Mouse (Mus musculus): ENCODE data around the gene Elob. TPM values are rescaled to one million over a fixed set of nuclear protein-coding genes. Genes with fewer than 3 reads are reported as not detected.

Elob gene
- polyA plus RNA-seq, 1 experiment: 824 TPM

- DNase-seq (ENCODE audit: low read depth): no peak
- no peak for TF ChIP-seq CTCF (IDR thresholded peaks at IDR 0.05; ENCODE audit: borderline replicate concordance, extremely low read depth, insufficient read depth, insufficient read length)
- TF ChIP-seq POLR2A (IDR thresholded peaks at IDR 0.05; ENCODE audit: borderline replicate concordance, extremely low read depth, insufficient read depth, insufficient read length, poor library complexity, severe bottlenecking): no peak
Measured at GRCm38 (mm10) chr17:23823018-23823417, 5.9 kb downstream of the Elob start.

- no peak for TF ChIP-seq CTCF (IDR thresholded peaks at IDR 0.05; ENCODE audit: borderline replicate concordance, extremely low read depth, insufficient read depth, insufficient read length)
- TF ChIP-seq POLR2A (IDR thresholded peaks at IDR 0.05; ENCODE audit: borderline replicate concordance, extremely low read depth, insufficient read depth, insufficient read length, poor library complexity, severe bottlenecking): no peak
- no peak for DNase-seq (ENCODE audit: low read depth)
Measured at GRCm38 (mm10) chr17:23822094-23822493, 6.8 kb downstream of the Elob start.

GRCm38 (mm10) chr17:23820731-23821130 is 8.2 kb downstream of the Elob start:
- TF ChIP-seq CTCF (IDR thresholded peaks at IDR 0.05; ENCODE audit: borderline replicate concordance, extremely low read depth, insufficient read depth, insufficient read length): no peak
- TF ChIP-seq POLR2A (IDR thresholded peaks at IDR 0.05; ENCODE audit: borderline replicate concordance, extremely low read depth, insufficient read depth, insufficient read length, poor library complexity, severe bottlenecking): no peak
- DNase-seq (ENCODE audit: low read depth): no peak

GRCm38 (mm10) chr17:23819235-23819634 is 9.7 kb downstream of the Elob start:
- no peak for TF ChIP-seq POLR2A (IDR thresholded peaks at IDR 0.05; ENCODE audit: borderline replicate concordance, extremely low read depth, insufficient read depth, insufficient read length, poor library complexity, severe bottlenecking)
- no peak for TF ChIP-seq CTCF (IDR thresholded peaks at IDR 0.05; ENCODE audit: borderline replicate concordance, extremely low read depth, insufficient read depth, insufficient read length)

GRCm38 (mm10) chr17:23818579-23818978 is 10.4 kb downstream of the Elob start:
- no peak for DNase-seq (ENCODE audit: low read depth)
- no peak for TF ChIP-seq POLR2A (IDR thresholded peaks at IDR 0.05; ENCODE audit: borderline replicate concordance, extremely low read depth, insufficient read depth, insufficient read length, poor library complexity, severe bottlenecking)

More at GRCm38 (mm10) chr17:23819235-23819634, 9.7 kb downstream of the Elob start:
- DNase-seq (ENCODE audit: low read depth): no peak

- no peak for DNase-seq (ENCODE audit: low read depth)
- TF ChIP-seq POLR2A (IDR thresholded peaks at IDR 0.05; ENCODE audit: borderline replicate concordance, extremely low read depth, insufficient read depth, insufficient read length, poor library complexity, severe bottlenecking): no peak
- TF ChIP-seq CTCF (IDR thresholded peaks at IDR 0.05; ENCODE audit: borderline replicate concordance, extremely low read depth, insufficient read depth, insufficient read length): no peak
Measured at GRCm38 (mm10) chr17:23815641-23816040, 13.3 kb downstream of the Elob start.

GRCm38 (mm10) chr17:23807918-23808317 is 21.0 kb downstream of the Elob start:
- no peak for TF ChIP-seq POLR2A (IDR thresholded peaks at IDR 0.05; ENCODE audit: borderline replicate concordance, extremely low read depth, insufficient read depth, insufficient read length, poor library complexity, severe bottlenecking)
- no peak for TF ChIP-seq CTCF (IDR thresholded peaks at IDR 0.05; ENCODE audit: borderline replicate concordance, extremely low read depth, insufficient read depth, insufficient read length)
- DNase-seq (ENCODE audit: low read depth): no peak

GRCm38 (mm10) chr17:23806867-23807266 is 22.1 kb downstream of the Elob start:
- TF ChIP-seq CTCF (IDR thresholded peaks at IDR 0.05; ENCODE audit: borderline replicate concordance, extremely low read depth, insufficient read depth, insufficient read length) (no peak), POLR2A (IDR thresholded peaks at IDR 0.05; ENCODE audit: borderline replicate concordance, extremely low read depth, insufficient read depth, insufficient read length, poor library complexity, severe bottlenecking) (no peak)
- DNase-seq (ENCODE audit: low read depth): no peak

- no peak for DNase-seq (ENCODE audit: low read depth)
- TF ChIP-seq POLR2A (IDR thresholded peaks at IDR 0.05; ENCODE audit: borderline replicate concordance, extremely low read depth, insufficient read depth, insufficient read length, poor library complexity, severe bottlenecking) (no peak), CTCF (IDR thresholded peaks at IDR 0.05; ENCODE audit: borderline replicate concordance, extremely low read depth, insufficient read depth, insufficient read length) (no peak)
Measured at GRCm38 (mm10) chr17:23804426-23805085, 24.4 kb downstream of the Elob start.

- peak; percentile 94 for DNase-seq (ENCODE audit: low read depth)
- TF ChIP-seq CTCF (IDR thresholded peaks at IDR 0.05; ENCODE audit: borderline replicate concordance, extremely low read depth, insufficient read depth, insufficient read length) (no peak), POLR2A (IDR thresholded peaks at IDR 0.05; ENCODE audit: borderline replicate concordance, extremely low read depth, insufficient read depth, insufficient read length, poor library complexity, severe bottlenecking) (no peak)
Measured at GRCm38 (mm10) chr17:23803366-23804041, 25.4 kb downstream of the Elob start.

GRCm38 (mm10) chr17:23802746-23803365 is 26.1 kb downstream of the Elob start:
- TF ChIP-seq CTCF (IDR thresholded peaks at IDR 0.05; ENCODE audit: borderline replicate concordance, extremely low read depth, insufficient read depth, insufficient read length) (no peak), POLR2A (IDR thresholded peaks at IDR 0.05; ENCODE audit: borderline replicate concordance, extremely low read depth, insufficient read depth, insufficient read length, poor library complexity, severe bottlenecking) (peak; percentile 94)
- peak; percentile 100 for DNase-seq (ENCODE audit: low read depth)
